14 mouse cellular contexts compared by ENCODE assay signal in genomic region chr12:44922241-44922640, GRCm38 (mm10).
"Had no signal": no experiment of that assay in that cellular context is flagged by ENCODE, and none has a peak within 500 bp of the region (broad histone marks: within the 10 kb centered on the region; RNA-seq: fewer than 3 reads in every experiment).

No protein-coding gene starts in this region.

- H3K9ac ChIP-seq: limb, embryonic 15.5 days; midbrain, embryonic 15.5 days; neural tube, embryonic 13.5 days had no signal

- H3K36me3 ChIP-seq: limb, embryonic 15.5 days; midbrain, embryonic 15.5 days; neural tube, embryonic 13.5 days had no signal

- H3K27me3 ChIP-seq: limb, embryonic 15.5 days; megakaryocyte, embryonic 14.5 days; midbrain, embryonic 15.5 days; neural tube, embryonic 13.5 days had no signal

- ATAC-seq: hindbrain, postnatal 0 days; midbrain, embryonic 15.5 days had no signal

- H3K4me2 ChIP-seq: limb, embryonic 15.5 days; midbrain, embryonic 11.5 days; midbrain, embryonic 15.5 days; neural tube, embryonic 13.5 days had no signal

- H3K9me3 ChIP-seq: limb, embryonic 15.5 days; midbrain, embryonic 15.5 days had no signal

- H3K4me1 ChIP-seq: limb, embryonic 15.5 days; midbrain, embryonic 15.5 days; neural tube, embryonic 13.5 days had no signal

- DNase-seq: kidney, adult 8-10 months; kidney, postnatal 25 days; lung, postnatal 14 days; right cerebral cortex, postnatal 14 days; thymus, adult 2 months; thymus, postnatal 36 days had no signal

- H3K27ac ChIP-seq: hindbrain, postnatal 0 days; left cerebral cortex, adult 2 months; limb, embryonic 15.5 days; macrophage; midbrain, embryonic 15.5 days; neural tube, embryonic 13.5 days had no signal

- H3K4me3 ChIP-seq: left cerebral cortex, adult 2 months; limb, embryonic 15.5 days; megakaryocyte, embryonic 14.5 days; midbrain, embryonic 15.5 days; neural tube, embryonic 13.5 days had no signal
